Mouse (Mus musculus) thymus, postnatal 36 days (tissue): ENCODE results near the gene Lasp1.
"Not testable (repeated sequence)": the region's sequence is repeated elsewhere in the genome, so short reads cannot be mapped to it uniquely, and the experiment has no call there.

Experiments
- DNase-seq, 2 experiments: peaks; one replicate each; pipeline ENCODE4 v3.0.0; 2022; ENCODE audit warnings: mixed read lengths in 2 of 2

The Lasp1 gene

GRCm38 (mm10) chr11:97798782-97799145, at the start of gene Lasp1:
Gene Lasp1 (plus strand): TSS chr11:97799000.
- DNase-seq, result peak; percentile 88 to 90

GRCm38 (mm10) chr11:97753277-97753676, 45.5 kb upstream of the Lasp1 start:
- no peak for DNase-seq

GRCm38 (mm10) chr11:97758125-97758524, 40.7 kb upstream of the Lasp1 start:
- DNase-seq, result no peak

GRCm38 (mm10) chr11:97758942-97759341, 39.9 kb upstream of the Lasp1 start:
- no peak for DNase-seq

GRCm38 (mm10) chr11:97761638-97762037, 37.2 kb upstream of the Lasp1 start:
- no peak for DNase-seq

GRCm38 (mm10) chr11:97766154-97766881, 32.5 kb upstream of the Lasp1 start, which contains the start of gene Cwc25:
Gene Cwc25 (minus strand): TSS chr11:97766556.
- peak; percentile 90 to 93 for DNase-seq

GRCm38 (mm10) chr11:97769704-97770103, 29.1 kb upstream of the Lasp1 start:
- DNase-seq, result no peak

- DNase-seq, result no peak
These were observed 27.4 kb upstream of the Lasp1 start for GRCm38 (mm10) chr11:97771410-97771809.

- DNase-seq, result no peak
These were observed 23.6 kb upstream of the Lasp1 start for GRCm38 (mm10) chr11:97775186-97775585.

GRCm38 (mm10) chr11:97775808-97776496, 22.8 kb upstream of the Lasp1 start, which contains the start of gene 1700001P01Rik:
Gene 1700001P01Rik (minus strand): TSS chr11:97775918.
- DNase-seq, result no peak

- DNase-seq, result no peak
These were observed 22.2 kb upstream of the Lasp1 start for GRCm38 (mm10) chr11:97776497-97777128.

GRCm38 (mm10) chr11:97777129-97777529, 21.7 kb upstream of the Lasp1 start:
- DNase-seq, result peak; percentile 10 to 20

GRCm38 (mm10) chr11:97778918-97779317, 19.9 kb upstream of the Lasp1 start:
- DNase-seq, result no peak

GRCm38 (mm10) chr11:97779968-97780701, 18.7 kb upstream of the Lasp1 start:
- DNase-seq, result no peak

- no peak for DNase-seq
These were observed 17.3 kb upstream of the Lasp1 start for GRCm38 (mm10) chr11:97781478-97781831.

- DNase-seq, result peak; percentile 98 to 99
These were observed 16.8 kb upstream of the Lasp1 start, which contains the start of gene Rpl23 for GRCm38 (mm10) chr11:97781832-97782563. Gene Rpl23 (minus strand): TSS chr11:97782437.

- no peak for DNase-seq
These were observed 16.3 kb upstream of the Lasp1 start for GRCm38 (mm10) chr11:97782564-97782895.

- no peak for DNase-seq
These were observed 10.8 kb upstream of the Lasp1 start for GRCm38 (mm10) chr11:97787961-97788360.

- no peak for DNase-seq
These were observed 9.1 kb upstream of the Lasp1 start for GRCm38 (mm10) chr11:97789727-97790126.

GRCm38 (mm10) chr11:97790778-97791438, 7.9 kb upstream of the Lasp1 start:
- not testable (repeated sequence) for DNase-seq

GRCm38 (mm10) chr11:97793165-97793564, 5.6 kb upstream of the Lasp1 start:
- DNase-seq, result no peak

- peak; percentile 76 to 77 for DNase-seq
These were observed 1.9 kb upstream of the Lasp1 start for GRCm38 (mm10) chr11:97796910-97797309.
